Mouse (Mus musculus) spleen, embryonic (tissue): ENCODE data around the gene Olfr1463.

Experiments used
- CTCF ChIA-PET: fragments of 350-600 bp; sonication (Branson Sonifier 250); formaldehyde crosslinking; loops from one replicate; lab custom pipeline; 2022; lab: Charles Lee

The Olfr1463 gene

GRCm38 (mm10) chr19:13231028-13231427 lies at the start of gene Olfr1463:
Gene Olfr1463 (plus strand): TSS chr19:13231328.
- CTCF ChIA-PET = no interaction called here

GRCm38 (mm10) chr19:13185434-13185833 lies 45.7 kb upstream of the Olfr1463 start, which contains the start of gene Olfr1462:
Gene Olfr1462 (plus strand): TSS chr19:13185734.
- CTCF ChIA-PET = interaction anchor here (0.7 kb wide), 1 partner anchor 17 kb away, joined by 5 read pairs; no protein-coding TSS in a partner anchor

DNA sequence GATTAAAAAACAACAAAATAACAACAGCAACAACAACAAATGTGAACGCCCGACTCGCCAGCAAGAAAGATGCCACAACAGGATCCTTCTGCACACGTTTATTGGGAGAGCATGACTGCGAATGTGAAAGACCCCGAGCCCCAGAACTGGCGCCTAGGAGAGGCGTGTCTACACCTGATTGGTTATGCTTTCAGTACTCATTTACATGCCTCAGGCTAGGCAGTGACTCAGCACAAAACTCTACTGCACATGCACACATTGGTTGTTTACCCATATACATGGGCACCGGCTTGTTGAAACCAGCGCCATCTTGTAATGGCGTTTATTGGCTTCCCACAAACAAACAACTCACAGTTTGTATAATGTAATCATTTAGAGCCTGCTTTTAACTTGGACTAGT lies 9.5 kb upstream of the Olfr1463 start:
- CTCF ChIA-PET = no interaction called here
